Mouse (Mus musculus): ENCODE measurements around the gene Adra1b.

The Adra1b gene

GRCm38 (mm10) chr11:43820552-43821460 is 80.2 kb downstream of the Adra1b start:
- DNase-seq (ENCODE audit: low read depth, low spot score), result no peak

DNA sequence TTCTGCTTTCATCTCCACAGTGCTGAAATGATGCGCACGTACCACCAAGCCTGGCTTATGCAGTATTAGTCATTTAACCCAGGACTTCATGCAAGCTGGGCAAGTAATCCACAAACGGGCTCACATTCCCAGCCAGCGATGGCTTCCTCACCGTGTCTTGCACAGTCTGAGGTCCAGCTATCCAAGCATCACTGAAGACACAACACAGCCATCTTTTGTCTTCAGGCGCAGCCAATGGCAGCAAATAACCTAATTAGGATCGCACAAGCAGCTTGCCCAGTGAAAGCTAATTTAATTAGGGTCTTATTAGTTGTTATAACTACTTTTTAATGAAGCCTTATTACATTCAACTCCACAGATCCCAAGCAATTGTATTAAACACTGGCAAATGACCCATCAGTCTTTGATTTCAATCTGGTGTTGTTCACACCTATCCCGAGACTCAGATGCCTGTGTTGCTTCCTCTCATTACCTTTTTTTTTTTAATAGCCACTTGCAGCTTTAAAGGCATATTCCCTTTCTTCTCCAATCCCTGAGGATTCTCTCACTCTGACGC is 83.6 kb downstream of the Adra1b start:
- DNase-seq (ENCODE audit: low read depth, low spot score), result no peak

- DNase-seq (ENCODE audit: low read depth, low spot score), result no peak
These were observed 88.5 kb downstream of the Adra1b start for GRCm38 (mm10) chr11:43812535-43812934.

DNA sequence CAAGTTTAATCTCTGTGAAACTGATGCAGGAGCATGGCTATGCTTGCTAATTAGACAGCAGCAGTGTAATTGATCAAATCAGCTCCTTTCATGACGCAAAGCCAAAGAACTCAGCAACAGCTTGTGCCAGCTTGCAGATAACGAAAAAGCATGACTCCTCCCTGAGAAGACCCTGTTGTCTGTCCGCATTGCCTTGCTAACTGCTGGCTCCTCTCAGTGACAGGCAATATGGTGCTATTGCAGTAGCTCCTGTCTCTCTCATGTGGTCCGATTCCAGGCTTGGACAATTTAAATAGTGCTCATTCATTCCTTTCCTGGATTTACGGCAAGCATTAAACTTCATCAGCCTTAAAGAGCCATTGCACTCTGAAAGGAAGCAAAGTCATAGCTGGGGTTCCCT is 93.3 kb downstream of the Adra1b start:
- no peak for DNase-seq (ENCODE audit: low read depth, low spot score)

DNA sequence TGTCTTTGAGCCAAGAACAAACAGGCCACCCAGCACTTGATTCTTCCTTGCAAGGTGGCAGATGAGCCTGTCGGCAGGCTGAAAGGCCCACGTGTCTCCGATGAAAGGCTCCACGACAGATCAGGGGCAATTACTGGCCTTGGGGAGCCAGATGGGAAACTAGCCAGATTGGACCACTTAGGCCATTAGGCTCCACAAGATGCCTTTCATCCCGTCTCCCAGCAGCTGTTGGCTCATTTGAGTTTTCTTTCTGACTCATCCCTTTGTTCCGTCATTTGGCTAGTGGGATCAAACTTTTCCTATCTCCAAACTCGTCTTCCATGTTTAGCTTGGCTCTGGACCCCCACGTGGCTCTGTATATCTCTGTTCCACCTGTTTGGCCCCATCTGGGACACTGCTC is 105.0 kb downstream of the Adra1b start:
- peak; percentile 11 for DNase-seq (ENCODE audit: low read depth, low spot score)

- no peak for DNase-seq (ENCODE audit: low read depth, low spot score)
These were observed 110.6 kb downstream of the Adra1b start for GRCm38 (mm10) chr11:43790446-43790845.

GRCm38 (mm10) chr11:43783772-43784171 is 117.2 kb downstream of the Adra1b start:
- DNase-seq (ENCODE audit: low read depth, low spot score), result peak; percentile 28

- DNase-seq (ENCODE audit: low read depth, low spot score), result no peak
These were observed 117.9 kb downstream of the Adra1b start for GRCm38 (mm10) chr11:43783106-43783505.

- no peak for DNase-seq (ENCODE audit: low read depth, low spot score)
These were observed 121.5 kb downstream of the Adra1b start for GRCm38 (mm10) chr11:43779551-43779950.

GRCm38 (mm10) chr11:43776324-43776694 is 124.7 kb downstream of the Adra1b start:
- DNase-seq (ENCODE audit: low read depth, low spot score), result no peak

- no peak for DNase-seq (ENCODE audit: low read depth, low spot score)
These were observed 125.3 kb downstream of the Adra1b start for GRCm38 (mm10) chr11:43775469-43776323.

DNA sequence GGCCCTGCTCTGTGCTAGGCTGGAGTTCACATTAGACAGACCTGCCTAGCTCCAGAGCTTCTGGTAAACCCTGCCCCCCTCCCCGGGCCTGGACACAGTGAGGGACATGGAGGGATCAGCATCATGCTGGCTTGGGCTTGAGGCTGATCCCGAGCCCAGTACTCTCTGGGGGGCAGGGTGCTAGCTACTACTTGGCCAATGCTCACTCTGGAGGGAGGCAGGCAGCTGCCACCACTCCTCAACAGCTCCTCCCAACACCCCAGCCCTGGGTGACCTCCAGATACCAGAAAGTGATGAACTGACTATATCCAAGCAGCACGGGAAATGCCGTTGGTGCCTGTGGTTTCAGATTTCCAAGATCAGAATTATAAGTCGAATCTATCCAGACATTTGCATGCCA is 127.3 kb downstream of the Adra1b start:
- no peak for DNase-seq (ENCODE audit: low read depth, low spot score)

DNA sequence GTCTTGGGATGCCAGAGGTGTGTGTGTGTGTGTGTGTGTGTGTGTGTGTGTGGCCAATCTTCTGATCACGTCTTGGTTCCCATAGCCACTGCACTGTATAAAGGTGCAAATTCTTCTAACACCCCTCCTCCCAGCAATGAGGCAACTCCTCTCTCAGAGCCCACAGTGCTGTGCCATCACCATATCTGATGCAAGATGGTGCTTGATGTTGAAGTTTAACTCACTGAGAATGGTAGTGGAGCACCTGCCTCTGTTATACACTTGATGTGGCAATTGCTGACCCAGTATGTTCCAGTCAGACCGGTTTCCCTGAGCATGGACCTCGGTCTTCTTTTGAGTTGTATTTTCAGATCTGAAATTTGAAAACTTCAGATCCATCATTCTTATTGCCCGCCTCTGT is 130.9 kb downstream of the Adra1b start:
- DNase-seq (ENCODE audit: low read depth, low spot score), result no peak

DNA sequence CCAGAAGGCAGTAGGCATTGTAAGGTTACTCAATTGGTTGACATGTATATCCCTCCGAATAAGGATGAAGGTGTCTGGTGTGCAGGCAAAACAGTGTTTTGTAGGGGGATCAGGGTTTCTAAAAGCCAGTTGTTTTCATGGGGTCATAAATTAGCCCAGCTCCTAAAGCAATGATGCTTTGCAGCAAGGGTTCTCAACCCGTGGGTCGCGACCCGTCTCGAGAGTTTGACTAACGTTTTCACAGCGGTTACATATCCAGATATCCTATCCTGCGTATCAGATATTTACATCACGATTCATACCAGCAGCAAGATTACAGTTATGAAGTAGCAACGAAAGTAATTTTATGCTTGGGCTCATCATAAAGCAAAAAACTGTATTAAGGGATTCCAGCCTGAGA is 133.3 kb downstream of the Adra1b start:
- DNase-seq (ENCODE audit: low read depth, low spot score), result no peak

GRCm38 (mm10) chr11:43766922-43767648 is 133.9 kb downstream of the Adra1b start:
- DNase-seq (ENCODE audit: low read depth, low spot score), result peak; percentile 23

GRCm38 (mm10) chr11:43758436-43758835 is 142.6 kb downstream of the Adra1b start:
- no peak for DNase-seq (ENCODE audit: low read depth, low spot score)

DNA sequence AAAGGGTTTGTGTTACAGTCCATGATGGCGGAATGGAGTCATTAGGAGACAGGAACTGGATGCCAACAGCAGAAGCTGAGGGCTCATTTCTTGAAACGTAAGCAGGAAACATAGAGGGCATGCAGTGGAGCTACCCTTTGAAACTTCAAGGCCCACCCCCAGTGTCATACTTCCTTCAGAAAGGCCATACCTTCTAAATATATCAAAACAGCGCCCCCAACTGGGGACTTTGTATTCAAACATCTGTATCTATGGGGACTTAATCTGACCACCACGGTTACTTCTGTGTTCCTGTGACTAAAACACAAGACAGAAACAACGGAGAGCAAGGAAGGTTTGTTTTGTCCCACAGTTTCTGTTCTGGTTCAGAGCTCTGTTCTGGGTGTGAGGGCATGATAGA is 145.6 kb downstream of the Adra1b start:
- DNase-seq (ENCODE audit: low read depth, low spot score), result no peak

DNA sequence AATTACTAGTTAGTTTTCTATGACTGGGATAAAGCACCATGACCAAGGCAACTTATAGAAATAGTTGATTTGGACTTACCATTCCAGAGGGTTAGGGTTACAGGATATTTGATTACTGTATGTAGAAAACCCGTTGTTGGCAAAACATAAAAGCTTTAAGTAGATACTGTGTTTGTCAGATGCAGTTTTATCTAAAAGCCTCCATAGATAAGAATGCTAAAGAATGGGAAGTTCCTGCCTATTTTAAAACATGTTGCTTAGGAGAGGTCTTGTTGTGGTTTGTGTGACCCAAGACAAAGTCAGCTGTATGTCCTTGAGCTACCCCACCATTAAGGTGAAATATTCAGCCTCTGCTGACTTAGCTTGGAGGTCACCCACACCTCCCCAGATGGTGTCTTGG is 146.4 kb downstream of the Adra1b start:
- DNase-seq (ENCODE audit: low read depth, low spot score), result no peak

GRCm38 (mm10) chr11:43751542-43751941 is 149.5 kb downstream of the Adra1b start:
- no peak for DNase-seq (ENCODE audit: low read depth, low spot score)

DNA sequence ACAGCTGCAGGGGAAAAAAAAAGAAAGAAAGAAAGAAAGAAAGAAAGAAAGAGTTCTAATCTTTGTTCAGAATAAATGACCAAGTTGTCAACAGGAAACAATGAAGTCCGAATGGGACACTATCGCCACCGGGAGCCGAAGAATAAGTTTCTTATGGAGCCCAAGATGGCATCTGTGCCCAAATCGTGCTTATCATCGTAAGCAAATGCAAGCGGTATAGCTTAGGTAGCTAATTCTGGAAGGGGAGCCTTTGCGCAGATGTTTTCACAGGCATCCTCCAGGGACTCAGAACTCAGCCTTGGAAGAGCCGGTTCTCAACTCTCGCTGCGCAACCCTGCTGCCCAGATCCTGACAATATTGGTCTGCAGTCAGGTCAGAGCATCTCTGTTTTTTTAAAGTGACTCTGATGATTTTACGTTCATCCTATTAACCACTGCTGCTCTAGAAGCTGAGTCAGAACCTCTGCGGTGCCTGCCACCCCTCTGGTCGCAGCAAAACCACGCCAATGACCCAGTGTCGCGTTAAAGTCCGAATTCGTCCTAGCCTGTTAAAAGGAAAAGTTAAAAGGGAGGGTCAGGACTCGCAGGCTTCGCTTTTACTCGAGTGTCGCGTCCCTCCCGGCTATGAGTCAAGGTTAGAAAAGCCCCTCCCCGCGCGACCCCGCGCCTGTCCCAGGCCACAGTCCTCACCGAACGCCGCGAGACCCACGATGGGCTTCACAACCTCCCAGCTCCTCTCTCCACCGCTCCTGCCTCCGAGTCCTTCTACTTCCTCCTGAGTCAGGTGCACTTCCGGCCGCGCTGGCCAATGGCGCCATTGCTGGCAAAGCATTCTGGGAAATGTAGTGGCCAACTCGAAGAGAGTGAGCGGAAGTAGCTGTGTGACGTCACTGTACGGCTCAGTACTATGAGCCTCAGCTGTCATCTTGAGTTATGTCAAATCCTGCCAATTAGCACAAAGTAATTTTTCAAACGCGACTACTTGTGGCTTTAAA is 153.5 kb downstream of the Adra1b start, which contains the start of gene Ttc1:
Gene Ttc1 (minus strand): TSS at position 776 of the 994 bp plus-strand sequence.
- peak; percentile 93 for DNase-seq (ENCODE audit: low read depth, low spot score)
